7 mouse cellular contexts compared by ENCODE assay signal in genomic region chr1:191396446-191396845, GRCm38 (mm10). TPM values are rescaled to one million over a fixed set of nuclear protein-coding genes. Genes with fewer than 3 reads are reported as not detected.
DNase-seq lines count a peak whose midpoint lies in the region; ATAC-seq and TF ChIP-seq lines count a peak whose summit lies in the region.

No protein-coding gene starts in this region.

- TF ChIP-seq POLR2A in thymus, adult 2 months (IDR thresholded peaks at IDR 0.05; ENCODE audit: control insufficient read depth, extremely low read depth, insufficient read depth, low read length, poor library complexity) = no peak

- no peaks in the 10 kb centered on the region for H3K27me3 ChIP-seq in thymus, adult 2 months (ENCODE audit: control insufficient read depth, insufficient read depth, low read length)
- no peaks in the 10 kb centered on the region for H3K27me3 ChIP-seq in embryonic facial prominence, embryonic 10.5 days (replicated peaks; ENCODE audit: low read depth, poor library complexity, severe bottlenecking)
- H3K27me3 ChIP-seq in heart, embryonic 14.5 days (ENCODE audit: control insufficient read depth, insufficient read depth, low read length) = no peaks in the 10 kb centered on the region
- no peaks in the 10 kb centered on the region for H3K27me3 ChIP-seq in splenic B cell, adult 2 months (ENCODE audit: control insufficient read depth, insufficient read depth, low read length, poor library complexity, severe bottlenecking)

- peak; percentile 64 for DNase-seq in thymus, adult 2 months
- DNase-seq in thymus, postnatal 4 days = no peak
- DNase-seq in embryonic facial prominence, embryonic 10.5 days (ENCODE audit: low spot score) = no peak
- DNase-seq in kidney, postnatal 4 days = peak; percentile 67 to 83
- peak; percentile 59 for DNase-seq in splenic B cell, adult 2 months (ENCODE audit: low read depth, low spot score)

- peak overlapping the region; percentile 100 for H3K4me3 ChIP-seq in thymus, adult 2 months (ENCODE audit: control insufficient read depth, insufficient read depth, low read length)
- peak overlapping the region; percentile 84 for H3K4me3 ChIP-seq in embryonic facial prominence, embryonic 10.5 days
- peak overlapping the region; percentile 75 to 93 for H3K4me3 ChIP-seq in heart, embryonic 14.5 days (ENCODE audit: control insufficient read depth in 1 of 2, insufficient read depth in 1 of 2, low read depth in 1 of 2, low read length in 2 of 2)

- peak; percentile 14 for ATAC-seq in heart, embryonic 14.5 days (ENCODE audit: insufficient number of reproducible peaks, insufficient read depth, low FRiP score, low read depth)
- 0 out of 2 replicates have a peak, but pooled peaks have one; percentile 1 for ATAC-seq in megakaryocyte, adult 5-6 weeks (ENCODE audit: poor library complexity, severe bottlenecking)

- TF ChIP-seq CTCF in thymus, adult 2 months (IDR thresholded peaks at IDR 0.05; ENCODE audit: borderline replicate concordance, control insufficient read depth, extremely low read depth, insufficient read depth, low read length, poor library complexity) = no peak

- WGBS in thymus, adult 2 months = 2% methylated on average over 73 of the region's 74 CpGs
- WGBS in embryonic facial prominence, embryonic 10.5 days = 1% methylated on average over 74 of the region's 74 CpGs
- WGBS in heart, embryonic 14.5 days = 2% methylated on average over 26 of the region's 74 CpGs

- peak overlapping the region; percentile 97 for H3K9ac ChIP-seq in heart, embryonic 14.5 days (ENCODE audit: low read length)

- peak overlapping the region; percentile 74 for H3K4me2 ChIP-seq in heart, embryonic 14.5 days (ENCODE audit: low read length)

- peak overlapping the region; percentile 96 for H3K27ac ChIP-seq in thymus, adult 2 months (ENCODE audit: control insufficient read depth, insufficient read depth, low read length)
- H3K27ac ChIP-seq in embryonic facial prominence, embryonic 10.5 days (replicated peaks) = peak overlapping the region; percentile 90
- H3K27ac ChIP-seq in heart, embryonic 14.5 days (replicated peaks in 1 of 2; ENCODE audit: control insufficient read depth in 1 of 2, insufficient read depth in 1 of 2, low read depth in 2 of 2, low read length in 2 of 2) = peak overlapping the region; percentile 87 to 97

- H3K4me1 ChIP-seq in thymus, adult 2 months (replicated peaks; ENCODE audit: control insufficient read depth, insufficient read depth, low read length) = peaks cover 6% of the 10 kb centered on the region
- peaks cover 33% of the 10 kb centered on the region for H3K4me1 ChIP-seq in embryonic facial prominence, embryonic 10.5 days
- H3K4me1 ChIP-seq in heart, embryonic 14.5 days (ENCODE audit: control insufficient read depth in 2 of 2, insufficient read depth in 2 of 2, low read length in 2 of 2) = peaks cover 7 to 26% of the 10 kb centered on the region in 2 experiments

- no peaks in the 10 kb centered on the region for H3K9me3 ChIP-seq in embryonic facial prominence, embryonic 10.5 days
- no peaks in the 10 kb centered on the region for H3K9me3 ChIP-seq in heart, embryonic 14.5 days (ENCODE audit: control insufficient read depth, low read length)

- no peaks in the 10 kb centered on the region for H3K36me3 ChIP-seq in thymus, adult 2 months (ENCODE audit: control insufficient read depth, insufficient read depth, low read length)
- no peaks in the 10 kb centered on the region for H3K36me3 ChIP-seq in embryonic facial prominence, embryonic 10.5 days (replicated peaks)
- H3K36me3 ChIP-seq in heart, embryonic 14.5 days (ENCODE audit: control insufficient read depth, insufficient read depth, low read length) = no peaks in the 10 kb centered on the region
- H3K36me3 ChIP-seq in splenic B cell, adult 2 months (ENCODE audit: control insufficient read depth, insufficient read depth, low read length, poor library complexity, severe bottlenecking) = no peaks in the 10 kb centered on the region

RNA-seq across cellular contexts. Expression of gene Ppp2r5a, which starts 6.6 kb away (rescaled TPM):
- polyA plus RNA-seq in thymus, adult 2 months (2012; rRNA removed) = 145 and 167 TPM in 2 replicates
- polyA plus RNA-seq in embryonic facial prominence, embryonic 10.5 days (2016; fragmentation: Nextera tagmentation; extraction: Ambion mirVana) = 10.5 and 12.1 TPM in 2 replicates
- 55.0 and 62.4 TPM in 2 replicates for polyA plus RNA-seq in heart, embryonic 14.5 days (2014; fragmentation: Nextera tagmentation; extraction: Ambion mirVana)
- total RNA-seq in megakaryocyte, adult 5-6 weeks (2015) = 333 and 372 TPM in 2 replicates
- total RNA-seq in megakaryocyte, adult 5-6 weeks (2017) = 428 and 451 TPM in 2 replicates

Comparison
In these comparisons a context has a peak if more than half of its experiments do, and no peak if none do; other contexts are left out.
1. DNase-seq: peak in thymus, adult 2 months (single experiment), kidney, postnatal 4 days (2 of 2) and splenic B cell, adult 2 months (single experiment); none in thymus, postnatal 4 days (single experiment) and embryonic facial prominence, embryonic 10.5 days (single experiment).
2. Peak in every context shown above with its lines, with median percentiles within 50 percentile points of each other: H3K27ac ChIP-seq and H3K4me3 ChIP-seq.